Mouse (Mus musculus) myocyte (in vitro differentiated cells): ENCODE data around the gene Col13a1.

ENCODE experiments used
- E2F4 ChIP-seq: IDR thresholded peaks from one replicate; pipeline ENCODE4 v1.6.1; 2011; ENCODE audit warnings: mild to moderate bottlenecking, control low read depth, moderate library complexity; ENCODE audit not compliant: insufficient read depth
- MAX ChIP-seq: IDR thresholded peaks from one replicate; pipeline ENCODE4 v1.6.1; 2011; ENCODE audit warnings: low read depth, mild to moderate bottlenecking, control low read depth
- MYOG ChIP-seq, 3 experiments: IDR thresholded peaks; one replicate each; pipeline ENCODE4 v1.6.1; 2011; ENCODE audit warnings: control low read depth in 2 of 3, low read depth in 2 of 3, mild to moderate bottlenecking in 2 of 3; ENCODE audit not compliant: insufficient read length in 2 of 3, control insufficient read depth in 1 of 3, insufficient read depth in 1 of 3
- POLR2A ChIP-seq: IDR thresholded peaks from one replicate; pipeline ENCODE4 v1.6.1; 2011; ENCODE audit warnings: low read depth, mild to moderate bottlenecking, control low read depth, moderate library complexity; ENCODE audit not compliant: insufficient read length
- POLR2AphosphoS2 ChIP-seq: IDR thresholded peaks from one replicate; pipeline ENCODE4 v1.6.1; 2011; ENCODE audit warnings: low read depth, control low read depth; ENCODE audit not compliant: insufficient read length
- REST ChIP-seq: IDR thresholded peaks from one replicate; pipeline ENCODE4 v1.6.1; 2011; ENCODE audit warnings: mild to moderate bottlenecking, control low read depth, moderate library complexity; ENCODE audit not compliant: insufficient read depth, insufficient read length
- TCF12 ChIP-seq: IDR thresholded peaks from one replicate; pipeline ENCODE4 v1.6.1; 2011; ENCODE audit warnings: mild to moderate bottlenecking, control low read depth; ENCODE audit not compliant: poor library complexity, insufficient read depth, severe bottlenecking
- TCF3 ChIP-seq: IDR thresholded peaks from one replicate; pipeline ENCODE4 v1.6.1; 2011; ENCODE audit warnings: low read depth, control low read depth; ENCODE audit not compliant: insufficient read length
- USF1 ChIP-seq: IDR thresholded peaks from one replicate; pipeline ENCODE4 v1.6.1; 2011; ENCODE audit warnings: low read depth, mild to moderate bottlenecking, control low read depth, moderate library complexity

- TF ChIP-seq TCF3: no peak
- no peak for TF ChIP-seq USF1
- TF ChIP-seq MAX: no peak
- no peak for TF ChIP-seq POLR2A
- TF ChIP-seq REST: no peak
- TF ChIP-seq MYOG (IDR thresholded peaks at IDR 0.05; ENCODE audit: control insufficient read depth in 1 of 3, insufficient read depth in 1 of 3, insufficient read length in 2 of 3, low read depth in 2 of 3): no peak
- TF ChIP-seq POLR2AphosphoS2: no peak
- TF ChIP-seq TCF12: no peak
- TF ChIP-seq E2F4: no peak
Measured at GRCm38 (mm10) chr10:61820050-61820449, 158.9 kb downstream of the Col13a1 start.
